Mouse (Mus musculus): ENCODE data around the gene Aff3.

The Aff3 gene

DNA sequence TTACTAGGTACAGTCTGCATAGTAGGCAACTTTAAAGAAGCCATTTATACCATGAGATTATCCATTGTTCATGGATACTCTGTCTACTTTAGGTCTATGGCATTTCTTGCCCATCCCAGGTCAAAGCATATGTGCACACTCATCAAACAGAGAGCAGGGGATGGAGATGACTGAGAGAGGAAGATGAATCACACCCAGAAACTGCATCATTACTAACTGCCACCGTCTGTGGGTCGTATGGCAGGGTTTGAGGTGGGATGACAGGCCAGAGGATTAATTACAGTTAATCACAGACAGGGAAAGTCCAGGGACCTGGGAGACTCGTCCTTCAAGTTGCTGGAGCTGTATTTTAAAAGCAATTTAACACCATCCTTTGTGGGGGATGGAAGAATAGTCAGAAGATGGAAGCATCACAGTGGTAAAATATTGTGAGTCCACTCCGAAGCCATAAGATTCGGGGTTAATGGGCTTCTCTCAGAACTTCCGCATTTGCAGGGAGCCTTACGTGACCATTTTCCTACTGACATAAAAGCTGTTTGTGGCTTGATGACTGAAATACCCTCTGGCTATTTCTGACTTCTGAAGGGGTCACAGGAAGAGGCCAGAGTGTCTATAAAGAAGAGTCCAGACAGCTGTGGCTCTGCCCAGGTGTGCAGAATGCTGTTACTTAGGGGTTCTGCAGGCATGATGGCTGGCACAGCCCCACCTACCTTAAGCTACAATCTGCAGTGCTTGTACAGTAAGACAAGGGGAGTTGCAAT lies 427.5 kb downstream of the Aff3 start:
- no peak for DNase-seq (ENCODE audit: low read depth)

DNA sequence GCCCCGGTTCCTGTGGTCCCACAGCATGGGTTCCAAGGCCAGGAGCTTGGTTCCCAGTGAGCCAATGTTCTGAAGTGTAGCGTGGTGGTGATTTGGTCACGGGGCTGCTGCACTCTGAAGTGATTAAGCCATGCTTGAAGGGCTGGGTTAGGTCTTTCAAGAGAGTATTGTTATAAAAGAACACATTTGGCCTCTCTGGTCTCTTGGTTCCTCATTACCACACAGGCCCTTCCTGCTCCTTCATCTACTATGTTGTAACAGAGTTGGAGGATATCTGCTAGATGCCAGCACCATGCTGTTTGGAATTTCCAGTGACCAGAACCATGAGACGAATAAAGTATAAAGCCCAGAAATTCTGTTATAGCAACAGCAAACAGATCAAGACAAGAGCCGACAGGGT lies 431.6 kb downstream of the Aff3 start:
- DNase-seq (ENCODE audit: low read depth): no peak

DNA sequence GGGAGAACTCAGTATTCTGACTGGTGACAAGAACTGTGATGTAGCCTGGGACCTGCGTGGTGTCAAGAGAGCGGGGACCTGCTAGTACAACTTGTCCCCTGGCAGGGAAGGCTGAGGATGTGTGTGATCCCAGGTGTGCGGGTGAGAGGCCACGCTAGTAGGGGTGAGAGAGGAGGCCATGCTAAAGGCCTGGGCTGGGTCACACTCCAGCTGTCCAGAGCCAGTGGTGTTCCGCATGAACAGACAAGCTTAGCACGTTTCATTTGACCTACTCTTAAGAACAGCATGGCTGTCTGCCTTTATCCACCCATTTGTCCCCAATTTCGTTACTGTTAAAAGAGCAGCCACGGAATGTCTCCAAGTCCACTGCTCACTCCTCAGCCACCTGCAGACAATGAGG lies 434.7 kb downstream of the Aff3 start:
- no peak for DNase-seq (ENCODE audit: low read depth)

DNA sequence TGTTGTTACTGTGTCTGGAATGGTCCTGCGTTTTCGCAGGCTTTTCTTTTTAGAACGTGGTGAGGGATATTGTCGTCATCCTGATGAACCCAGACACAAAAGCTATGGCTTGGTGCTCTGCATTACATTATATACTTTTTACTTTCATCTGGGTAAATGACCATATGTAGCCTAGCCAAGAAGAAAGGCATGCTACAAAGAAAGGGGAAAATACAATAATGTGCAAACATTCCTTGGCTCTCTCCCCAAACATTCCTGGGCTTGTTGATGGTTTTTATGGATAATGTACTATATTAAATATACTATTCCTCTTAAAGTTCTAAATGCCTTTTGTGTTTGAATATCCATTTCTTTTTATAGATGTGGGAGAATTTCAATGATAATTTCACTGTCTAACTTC lies 435.9 kb downstream of the Aff3 start:
- no peak for DNase-seq (ENCODE audit: low read depth)

DNA sequence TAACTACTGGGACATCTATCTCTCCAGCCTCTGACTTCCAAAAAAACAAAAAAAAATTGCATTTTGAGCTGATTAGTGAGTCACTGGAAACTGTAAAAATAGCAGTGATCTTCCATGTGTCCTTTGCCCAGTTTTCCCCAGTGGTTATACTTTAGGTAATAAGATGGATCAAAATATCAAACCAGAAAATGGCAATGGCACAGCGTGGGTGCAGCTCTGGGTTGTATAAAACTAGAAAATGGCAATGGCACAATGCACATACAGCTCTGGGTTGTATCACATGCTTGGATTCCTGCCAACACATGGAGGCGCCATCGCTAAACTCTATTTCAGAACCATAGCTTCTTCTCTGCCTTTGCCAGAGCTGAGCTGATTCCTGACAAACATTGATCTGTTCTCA lies 439.6 kb downstream of the Aff3 start:
- DNase-seq (ENCODE audit: low read depth): no peak

DNA sequence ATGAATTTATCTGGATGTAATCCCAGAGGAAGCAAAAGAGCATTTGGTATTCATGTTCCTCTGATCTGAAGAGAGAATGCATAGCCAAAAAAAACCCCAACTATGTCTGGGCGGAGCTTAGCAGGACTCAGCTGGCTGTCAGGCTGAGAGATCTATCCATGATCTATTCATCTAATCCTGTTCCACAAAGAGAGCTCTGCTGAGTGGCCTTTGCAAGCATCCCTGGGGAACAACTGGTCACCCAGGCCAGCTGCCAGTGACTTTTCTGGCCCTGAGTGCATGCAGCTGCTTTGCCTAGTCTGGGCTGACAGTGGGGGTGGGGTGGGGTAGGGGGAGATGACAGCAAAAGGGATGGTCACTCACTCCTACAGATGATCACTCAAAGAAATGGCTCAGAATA lies 442.6 kb downstream of the Aff3 start:
- DNase-seq (ENCODE audit: low read depth): no peak

DNA sequence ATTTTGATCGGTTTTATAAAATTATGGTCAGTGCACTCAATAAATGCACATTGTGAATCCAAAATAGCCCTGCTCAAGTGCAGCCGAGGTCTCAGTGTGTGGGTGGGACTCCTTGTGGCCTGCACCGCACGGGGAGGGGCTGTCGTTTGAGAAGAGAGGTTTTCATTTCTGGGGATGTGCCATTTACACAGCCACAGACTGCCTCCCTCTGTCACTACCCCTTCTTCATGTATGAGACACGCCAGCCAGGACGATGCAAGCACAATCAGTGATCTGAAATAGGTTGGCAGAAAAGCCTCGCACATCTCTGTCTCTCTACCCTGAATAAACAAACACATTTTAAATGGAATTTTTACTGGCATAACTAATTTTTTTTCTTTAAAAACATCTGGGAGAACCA lies 443.3 kb downstream of the Aff3 start:
- no peak for DNase-seq (ENCODE audit: low read depth)

DNA sequence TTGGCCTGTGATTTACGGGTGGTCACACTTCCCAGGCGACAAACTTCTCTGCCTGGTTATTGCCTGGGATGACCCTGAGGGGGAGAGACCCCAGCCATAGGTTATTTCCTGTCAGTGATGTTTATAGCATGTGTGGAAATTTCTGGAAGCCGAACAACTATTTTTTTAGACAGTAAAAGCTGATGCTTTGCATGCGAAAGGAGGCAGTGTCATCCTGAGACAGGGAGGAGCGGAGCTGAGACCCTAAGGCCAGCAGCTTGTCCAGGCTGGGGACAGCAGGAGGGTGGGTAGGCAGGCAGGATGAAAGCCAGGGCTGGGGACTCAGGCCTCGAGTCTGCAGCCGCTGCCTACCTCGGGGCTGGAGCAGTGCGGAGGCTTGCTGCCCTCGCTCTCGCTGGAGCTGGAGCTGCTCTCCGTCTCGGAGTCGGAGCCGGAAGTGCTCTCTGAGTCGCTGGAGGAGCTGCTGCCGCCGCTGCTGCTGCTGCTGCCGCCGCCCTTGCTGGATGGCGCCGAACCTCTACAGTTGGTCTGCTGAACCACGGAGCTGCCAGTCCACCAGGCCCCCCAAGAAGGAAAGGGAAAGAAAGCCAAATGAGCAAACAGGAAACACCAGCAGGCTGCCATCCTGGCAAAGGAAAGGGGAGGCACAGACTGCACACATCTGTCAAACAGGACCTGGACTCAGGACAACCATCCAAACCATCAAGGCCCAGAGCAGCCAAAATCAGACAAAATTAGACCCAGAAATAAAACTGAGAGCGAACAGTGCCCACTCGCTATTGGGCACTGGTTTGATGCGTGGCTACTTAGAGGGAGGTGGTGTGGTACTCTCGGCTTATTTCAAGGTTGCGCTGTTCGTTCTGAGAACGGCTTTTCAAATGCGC lies 446.6 kb downstream of the Aff3 start:
- DNase-seq (ENCODE audit: low read depth): no peak

DNA sequence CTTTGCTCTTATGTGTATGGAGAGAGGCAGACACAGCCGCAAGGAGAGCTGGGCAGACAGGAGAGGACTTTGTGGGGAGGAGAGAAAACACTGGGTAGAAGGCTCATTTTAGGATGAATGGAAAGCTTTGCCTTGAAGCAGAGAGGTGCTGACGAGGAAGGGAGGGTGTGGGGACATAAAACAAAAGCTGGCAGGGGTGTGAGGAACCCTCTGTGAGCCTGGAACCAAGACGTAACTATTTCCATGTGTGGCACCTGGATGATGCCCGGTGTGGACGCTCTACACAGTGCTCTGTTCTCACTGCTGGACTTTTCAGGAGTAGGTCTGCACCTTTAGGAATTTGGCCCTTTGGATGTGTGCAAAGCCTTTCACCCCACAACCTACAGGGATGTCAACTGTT lies 447.7 kb downstream of the Aff3 start:
- no peak for DNase-seq (ENCODE audit: low read depth)

DNA sequence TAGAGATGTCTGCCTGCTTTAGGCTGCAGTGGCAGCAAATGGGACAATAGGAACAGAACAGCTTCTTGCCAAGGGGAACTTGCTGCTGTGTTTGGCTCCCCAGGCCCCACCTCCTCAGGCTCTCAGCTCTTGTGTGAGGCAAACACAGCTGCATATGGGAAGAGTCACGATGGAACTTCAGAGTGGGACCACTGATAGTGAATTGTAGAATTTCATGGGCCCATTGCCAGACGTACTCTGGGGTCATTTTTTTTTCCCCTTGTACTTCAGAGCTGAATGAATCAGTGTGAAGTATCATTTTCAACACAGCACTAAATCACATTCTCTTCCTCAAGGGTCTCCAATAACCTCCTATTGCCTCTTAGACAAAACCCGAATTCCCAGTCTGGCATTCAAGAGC lies 451.4 kb downstream of the Aff3 start:
- no peak for DNase-seq (ENCODE audit: low read depth)

DNA sequence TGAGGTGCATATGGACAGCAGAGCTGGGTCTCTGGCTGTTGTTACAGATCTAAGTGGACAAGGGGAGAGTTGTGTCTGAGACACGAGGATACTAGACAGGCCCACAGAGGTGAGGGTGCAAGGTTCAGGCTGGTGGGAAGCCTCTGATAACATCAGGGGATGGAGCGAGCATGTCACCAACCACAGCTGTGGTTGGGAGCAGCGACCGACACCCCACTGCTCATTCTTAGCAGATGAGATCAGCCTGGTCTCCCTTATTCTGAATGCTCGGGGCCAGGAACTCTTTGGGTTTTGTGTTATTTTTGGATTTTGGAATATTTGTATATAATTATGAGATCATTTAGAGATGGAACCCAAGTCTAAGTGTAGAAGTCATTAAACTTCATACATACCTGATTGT lies 452.4 kb downstream of the Aff3 start:
- DNase-seq (ENCODE audit: low read depth): no peak

DNA sequence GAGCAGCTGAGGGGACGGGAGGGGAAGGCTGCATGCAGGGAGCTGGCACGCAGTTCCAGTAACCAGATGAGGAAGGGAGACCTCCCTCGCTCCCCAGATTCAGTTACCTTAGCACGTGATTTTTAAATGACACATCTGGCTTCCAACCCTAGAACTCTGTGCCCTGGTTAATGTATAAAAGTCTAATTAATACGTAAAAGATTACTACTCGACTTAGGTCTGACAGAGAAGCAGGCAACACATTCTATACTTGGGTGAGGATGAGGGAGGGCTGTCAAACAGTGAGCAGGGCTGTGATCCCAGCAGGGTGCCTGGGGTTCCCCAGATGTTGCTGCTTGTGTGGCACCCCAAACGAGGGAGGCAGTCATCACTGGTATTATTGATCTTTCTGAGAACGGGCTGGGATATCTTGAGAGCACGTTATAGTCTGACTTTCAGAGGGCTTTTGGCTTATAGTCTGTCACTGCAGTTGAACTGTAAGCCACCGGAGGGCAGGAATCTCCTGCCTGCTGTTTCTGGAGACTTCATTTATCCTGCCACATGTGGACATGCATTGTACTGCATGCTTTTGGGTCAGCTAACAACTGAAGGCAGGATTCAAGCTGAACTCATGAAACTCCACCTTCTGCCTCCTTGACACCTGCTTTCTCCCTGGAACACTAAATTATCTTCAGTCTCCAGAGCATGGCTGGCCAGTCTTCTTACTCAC lies 462.1 kb downstream of the Aff3 start:
- DNase-seq (ENCODE audit: low read depth): peak; percentile 36

DNA sequence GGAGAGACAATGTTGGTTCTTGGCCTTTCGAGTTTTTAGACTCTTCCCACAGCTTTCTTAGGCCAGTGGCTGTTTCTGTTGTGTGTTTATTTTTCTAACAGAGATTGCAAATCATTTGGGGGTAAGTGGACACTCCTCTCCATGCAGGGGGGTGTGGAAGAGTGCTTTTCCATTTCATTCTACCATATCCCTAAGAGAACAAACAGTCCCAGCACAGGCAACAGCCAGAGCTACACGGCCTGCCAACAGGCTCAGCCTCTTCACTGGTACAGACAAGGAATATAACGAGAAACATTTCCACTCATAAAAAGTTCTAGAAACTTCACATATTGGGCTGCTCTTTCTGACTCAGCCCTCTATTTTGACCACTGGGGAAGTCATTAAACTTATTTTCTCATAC lies 463.0 kb downstream of the Aff3 start:
- no peak for DNase-seq (ENCODE audit: low read depth)

DNA sequence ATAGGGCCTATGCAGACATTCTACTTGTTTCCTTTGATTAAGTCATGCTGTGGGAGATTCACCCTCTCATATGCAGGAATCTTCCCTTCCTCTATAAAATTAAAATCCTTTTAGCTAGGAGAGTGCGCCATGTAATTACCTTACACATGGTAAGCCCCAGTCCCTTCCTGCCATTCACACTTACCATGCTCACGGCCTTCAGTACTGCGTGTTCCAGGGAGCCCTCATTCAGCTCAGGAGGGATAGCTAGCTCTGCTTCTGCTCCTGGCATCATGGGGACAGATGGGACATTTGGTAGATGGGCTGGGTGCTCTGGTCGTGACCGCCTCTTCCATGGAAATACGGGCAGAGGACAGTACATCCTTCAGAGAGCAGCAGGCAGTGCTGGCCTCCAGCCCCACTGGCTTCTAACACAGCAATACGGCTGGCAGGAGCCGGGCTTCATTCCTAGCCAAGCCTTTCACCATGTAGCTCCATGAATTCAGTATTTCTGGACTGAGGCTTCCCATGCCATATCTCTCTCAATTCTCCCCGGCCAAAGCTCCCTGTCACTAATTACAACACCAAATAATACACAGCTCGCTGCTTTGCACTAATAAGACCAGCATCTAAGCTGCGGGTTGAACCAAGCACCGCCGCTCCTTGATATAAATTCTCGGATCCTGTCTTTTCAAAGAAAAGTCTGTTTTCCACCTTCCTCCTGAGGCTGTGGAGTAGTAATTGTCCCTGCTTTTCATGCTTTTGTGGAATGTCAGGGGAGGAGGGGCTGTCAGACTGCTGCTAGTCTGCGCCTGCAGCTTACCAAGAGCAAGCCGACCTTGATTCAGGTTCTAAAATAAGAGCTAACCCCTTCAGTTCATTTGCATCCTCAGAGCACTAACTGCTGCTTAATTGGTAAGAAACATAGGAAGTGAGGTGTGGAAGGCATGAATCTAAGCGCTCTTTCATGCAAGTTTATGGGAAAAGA lies 464.8 kb downstream of the Aff3 start:
- DNase-seq (ENCODE audit: low read depth): no peak

DNA sequence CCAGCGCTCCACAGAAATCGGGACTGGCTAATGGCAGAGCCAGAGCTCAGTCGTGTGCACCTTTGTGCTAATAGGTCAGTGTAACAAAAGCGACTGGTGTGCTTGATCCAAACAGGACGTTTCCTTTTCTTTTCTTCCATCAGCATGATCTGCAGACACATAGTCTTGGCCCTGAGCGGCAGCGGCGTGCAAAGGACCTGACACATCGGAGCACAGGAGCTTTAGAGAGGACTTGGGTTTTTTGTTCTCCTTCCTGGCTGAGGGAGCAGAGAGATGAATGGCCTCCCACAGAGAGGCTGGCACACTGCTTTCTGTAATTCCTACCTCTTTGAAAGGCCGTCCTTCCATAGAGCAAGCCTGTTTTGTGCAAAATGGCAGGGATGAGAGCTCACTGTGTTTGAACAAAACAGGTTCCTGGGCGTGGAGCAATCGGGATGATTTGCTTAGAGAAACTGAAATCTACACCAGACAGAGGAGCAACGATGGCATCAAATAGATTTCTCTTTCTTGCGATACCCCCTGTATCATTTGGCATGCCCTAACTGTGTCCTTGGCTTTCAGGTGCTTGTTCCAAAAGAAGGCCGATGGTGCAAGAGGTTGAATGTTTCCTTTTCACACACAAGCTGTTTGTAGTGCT lies 466.2 kb downstream of the Aff3 start:
- DNase-seq (ENCODE audit: low read depth): no peak

DNA sequence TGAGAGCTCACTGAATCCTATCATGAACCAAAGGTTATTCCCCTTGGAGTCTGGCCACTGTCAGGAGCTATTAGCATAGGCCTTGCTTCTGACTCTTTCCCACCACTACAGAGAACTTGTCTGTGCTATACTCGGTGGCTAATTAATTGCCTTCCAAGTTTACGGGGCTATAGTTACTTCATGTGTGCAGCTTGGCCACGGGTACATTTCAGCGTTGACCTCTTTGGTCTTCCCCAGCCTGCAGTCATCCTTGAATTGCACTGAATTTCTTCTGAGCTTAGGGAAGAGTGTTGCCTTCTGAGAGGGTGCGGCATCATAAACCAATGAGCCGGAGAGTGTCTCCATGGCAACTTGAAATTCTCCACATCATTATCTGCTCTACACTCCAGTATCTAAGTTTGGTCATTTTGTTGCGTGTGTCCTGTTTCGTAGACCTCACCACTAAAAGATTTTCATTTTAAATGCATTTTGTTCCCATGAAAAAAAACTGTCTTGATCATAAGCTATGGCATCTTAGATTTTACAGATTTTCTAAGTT lies 467.5 kb downstream of the Aff3 start:
- DNase-seq (ENCODE audit: low read depth): no peak

DNA sequence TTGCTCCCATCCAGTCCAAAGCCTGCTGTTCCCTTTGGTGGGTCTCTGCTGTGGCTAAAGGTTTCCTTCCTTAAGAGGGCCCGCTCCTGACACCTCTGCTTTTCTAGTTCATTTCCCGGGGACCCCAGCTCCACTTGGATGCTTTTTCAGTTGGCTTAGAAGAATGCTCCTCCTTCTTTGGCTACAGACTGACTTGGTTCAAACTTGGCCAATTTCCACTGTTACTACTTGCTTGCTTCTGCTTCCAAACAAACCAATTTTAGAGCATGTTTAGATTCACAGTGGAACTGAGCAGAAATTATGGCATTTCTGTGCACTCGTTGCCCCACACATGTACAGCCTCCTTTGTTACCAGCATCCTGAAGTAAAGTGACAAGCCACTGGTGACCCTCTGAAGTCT lies 469.0 kb downstream of the Aff3 start:
- no peak for DNase-seq (ENCODE audit: low read depth)

DNA sequence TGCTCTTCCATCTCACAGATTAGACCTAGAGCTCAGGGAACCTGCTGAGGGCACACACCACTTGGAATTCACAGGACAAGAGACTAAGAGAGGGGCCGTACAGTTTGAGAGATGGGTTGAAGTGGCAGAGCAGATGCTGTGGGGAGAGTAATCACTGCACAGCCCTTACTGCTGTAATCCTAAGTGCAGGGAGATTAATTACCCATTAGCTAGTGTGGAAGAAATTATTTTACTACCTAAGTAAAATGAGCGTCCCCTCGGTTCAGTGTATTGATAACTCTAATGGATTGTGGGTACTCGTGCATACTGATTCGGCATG lies 478.6 kb downstream of the Aff3 start:
- no peak for DNase-seq (ENCODE audit: low read depth)

DNA sequence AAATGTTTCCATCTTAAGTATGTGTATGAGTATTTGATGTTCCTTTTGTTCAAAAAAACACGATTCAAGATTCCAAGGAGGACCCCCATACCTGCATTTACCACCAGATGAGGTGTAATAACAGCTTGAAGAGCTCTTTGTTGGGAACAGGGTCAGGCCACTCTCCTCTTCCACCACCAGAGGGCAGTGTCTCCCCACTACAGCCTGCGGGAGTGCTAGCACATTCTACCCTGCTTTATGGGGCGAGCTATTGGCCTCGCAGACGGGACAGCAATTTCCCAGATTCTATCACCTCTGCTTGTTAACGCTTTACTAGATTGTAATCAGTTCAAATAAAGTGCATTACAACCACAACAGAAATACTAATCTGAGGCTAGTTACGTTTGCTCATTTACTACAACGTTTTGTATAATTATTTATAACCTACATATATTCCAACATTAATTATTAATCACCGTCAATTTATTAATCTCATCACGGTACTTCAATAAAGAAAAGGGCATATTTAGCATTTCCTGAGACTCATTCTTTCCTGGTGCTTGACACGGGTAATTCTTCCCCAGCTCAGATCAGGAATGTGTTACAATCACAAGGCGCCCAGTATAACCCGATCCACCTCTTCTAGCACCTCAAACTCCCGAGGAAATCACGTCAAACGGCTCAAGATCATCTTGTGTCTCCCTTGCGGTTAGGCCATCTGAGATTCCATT lies 479.1 kb downstream of the Aff3 start:
- DNase-seq (ENCODE audit: low read depth): peak; percentile 46

DNA sequence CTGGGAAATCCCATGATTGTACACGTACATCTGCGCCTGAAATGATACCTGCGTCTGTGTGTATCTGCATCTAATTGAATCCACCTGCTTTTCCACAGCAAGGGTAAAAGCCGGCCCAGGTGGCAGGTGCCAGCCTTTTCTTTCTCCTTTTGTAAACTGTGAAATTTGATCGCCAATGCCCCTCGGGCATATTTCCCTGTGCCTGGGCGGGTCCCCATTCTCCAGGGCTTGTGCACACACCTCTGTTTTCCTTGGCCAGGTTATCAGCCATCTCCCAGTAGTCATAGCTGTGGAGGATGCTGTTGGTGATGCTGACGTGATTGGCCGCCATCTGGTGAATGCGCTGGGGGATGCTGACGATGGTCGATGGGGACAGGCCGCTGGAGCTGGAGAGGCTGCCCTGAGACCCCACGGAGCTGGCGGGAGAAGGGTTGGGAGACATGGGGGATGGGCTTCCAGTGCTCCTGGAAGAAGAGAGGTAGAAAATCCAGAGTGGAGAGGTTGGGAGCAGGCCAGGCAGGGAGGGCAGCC lies 483.7 kb downstream of the Aff3 start:
- no peak for DNase-seq (ENCODE audit: low read depth)
